In the genomic region with DNA sequence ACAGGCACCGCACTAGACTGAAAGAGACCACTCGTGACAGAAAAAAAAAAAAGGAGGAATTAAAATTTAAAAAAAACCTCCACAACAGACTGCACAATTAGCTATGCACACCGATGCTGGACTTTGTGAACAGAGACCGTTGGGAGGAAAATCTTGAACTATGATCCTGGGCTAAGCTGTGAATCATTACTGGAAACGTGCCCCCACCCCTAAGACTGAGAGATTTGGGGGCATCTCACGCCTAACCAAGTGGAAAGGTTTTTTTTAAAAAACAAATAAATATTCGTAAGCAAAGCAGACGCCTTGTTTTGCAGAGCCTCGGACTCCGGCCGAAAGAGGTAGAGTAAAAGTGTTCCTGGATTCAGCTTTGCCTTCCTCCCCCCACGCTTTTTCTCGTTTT, we compare ENCODE assay signal across 8 mouse cellular contexts. TPM values are rescaled to one million over a fixed set of nuclear protein-coding genes. Genes with fewer than 3 reads are reported as not detected.
DNase-seq lines count a peak whose midpoint lies in the region; ATAC-seq and TF ChIP-seq lines count a peak whose summit lies in the region.

No protein-coding gene starts in this region.

- TF ChIP-seq CTCF in cerebellum, adult 2 months (IDR thresholded peaks at IDR 0.05; ENCODE audit: borderline replicate concordance, insufficient read depth, low read depth, low read length): no peak

- H3K27ac ChIP-seq in cerebellum, adult 2 months (ENCODE audit: insufficient read depth, low read length): no peak overlapping the region
- H3K27ac ChIP-seq in neural tube, embryonic 11.5 days (ENCODE audit: low read depth, low read length): no peak overlapping the region
- H3K27ac ChIP-seq in limb, embryonic 14.5 days (replicated peaks; ENCODE audit: low read depth, low read length): no peak overlapping the region
- no peak overlapping the region for H3K27ac ChIP-seq in stomach, embryonic 15.5 days

- H3K4me3 ChIP-seq in cerebellum, adult 2 months (replicated peaks; ENCODE audit: insufficient read depth, low read depth, low read length): peak overlapping the region; percentile 95
- peak overlapping the region; percentile 57 for H3K4me3 ChIP-seq in neural tube, embryonic 11.5 days (ENCODE audit: low read depth, low read length)
- peak overlapping the region; percentile 56 for H3K4me3 ChIP-seq in limb, embryonic 14.5 days (replicated peaks; ENCODE audit: low read length)
- peak overlapping the region; percentile 55 for H3K4me3 ChIP-seq in stomach, embryonic 15.5 days (replicated peaks)

- no peak; the same call in 1 of the 2 replicates for ATAC-seq in neural tube, embryonic 11.5 days (ENCODE audit: insufficient read depth, low FRiP score, low TSS enrichment)
- ATAC-seq in limb, embryonic 14.5 days (ENCODE audit: low FRiP score, low read depth): no peak
- no peak for ATAC-seq in stomach, embryonic 15.5 days (ENCODE audit: insufficient read depth, low FRiP score, low read depth)

- H3K27me3 ChIP-seq in cerebellum, adult 2 months (ENCODE audit: control insufficient read depth, insufficient read depth, low read length): peaks cover 6% of the 10 kb centered on the region; the same call in 1 of the 2 replicates
- peaks cover 29% of the 10 kb centered on the region for H3K27me3 ChIP-seq in neural tube, embryonic 11.5 days (ENCODE audit: control insufficient read depth, insufficient read depth, low read length)
- peaks cover 33% of the 10 kb centered on the region for H3K27me3 ChIP-seq in limb, embryonic 14.5 days (ENCODE audit: control insufficient read depth, insufficient read depth, low read length)
- H3K27me3 ChIP-seq in stomach, embryonic 15.5 days (replicated peaks): peaks cover 31% of the 10 kb centered on the region

- peak overlapping the region; percentile 33 for H3K9ac ChIP-seq in neural tube, embryonic 11.5 days (ENCODE audit: low read length)
- peak overlapping the region; percentile 41 for H3K9ac ChIP-seq in limb, embryonic 14.5 days (ENCODE audit: low read depth, low read length, severe bottlenecking)
- H3K9ac ChIP-seq in stomach, embryonic 15.5 days: no peak overlapping the region

- H3K4me2 ChIP-seq in neural tube, embryonic 11.5 days (ENCODE audit: low read depth): peak overlapping the region; percentile 93
- peak overlapping the region; percentile 92 for H3K4me2 ChIP-seq in limb, embryonic 14.5 days (replicated peaks; ENCODE audit: low read depth, low read length, severe bottlenecking)
- peak overlapping the region; percentile 91 for H3K4me2 ChIP-seq in stomach, embryonic 15.5 days

- H3K36me3 ChIP-seq in neural tube, embryonic 11.5 days (ENCODE audit: control insufficient read depth, insufficient read depth, low read length): no peaks in the 10 kb centered on the region
- no peaks in the 10 kb centered on the region for H3K36me3 ChIP-seq in limb, embryonic 14.5 days (ENCODE audit: control insufficient read depth, insufficient read depth, low read length)
- no peaks in the 10 kb centered on the region for H3K36me3 ChIP-seq in stomach, embryonic 15.5 days

- peak in 1 of 2 experiments; percentile 3 for DNase-seq in cerebellum, adult 2 months
- DNase-seq in cerebellum, adult 11 months: no peak
- DNase-seq in neural tube, embryonic 11.5 days (ENCODE audit: low spot score): peak; percentile 11
- no peak for DNase-seq in neural tube, embryonic 10.5 days (ENCODE audit: extremely low spot score, low spot score)
- DNase-seq in limb, embryonic 14.5 days (ENCODE audit: low spot score): no peak
- DNase-seq in thymus, adult 18-20 months: no peak
- DNase-seq in frontal cortex, postnatal 14 days (ENCODE audit: low spot score in 2 of 2): no peak

- H3K4me1 ChIP-seq in cerebellum, adult 2 months (ENCODE audit: control insufficient read depth, insufficient read depth, low read length): peaks cover 7% of the 10 kb centered on the region; the same call in 1 of the 2 replicates
- H3K4me1 ChIP-seq in neural tube, embryonic 11.5 days (ENCODE audit: control insufficient read depth, insufficient read depth, low read length): peaks cover 3% of the 10 kb centered on the region; the same call in 1 of the 2 replicates
- H3K4me1 ChIP-seq in limb, embryonic 14.5 days (ENCODE audit: control insufficient read depth, insufficient read depth, low read length): peaks cover 12% of the 10 kb centered on the region
- peaks cover 17% of the 10 kb centered on the region for H3K4me1 ChIP-seq in stomach, embryonic 15.5 days

- WGBS in cerebellum, adult 2 months: under 1% methylated on average over 13 of the region's 13 CpGs
- WGBS in neural tube, embryonic 11.5 days: 2% methylated on average over 13 of the region's 13 CpGs
- WGBS in limb, embryonic 14.5 days: 3% methylated on average over 13 of the region's 13 CpGs
- WGBS in stomach, embryonic 15.5 days: 1% methylated on average over 13 of the region's 13 CpGs

- no peak for TF ChIP-seq POLR2A in cerebellum, adult 2 months (IDR thresholded peaks at IDR 0.05; ENCODE audit: borderline replicate concordance, insufficient read depth, low read length)
- no peak for TF ChIP-seq POLR2A in limb, embryonic 14.5 days (IDR thresholded peaks at IDR 0.05; ENCODE audit: borderline replicate concordance, extremely low read depth, insufficient read depth, insufficient read length)

- H3K9me3 ChIP-seq in neural tube, embryonic 11.5 days (ENCODE audit: control insufficient read depth, low read length): no peaks in the 10 kb centered on the region
- no peaks in the 10 kb centered on the region for H3K9me3 ChIP-seq in limb, embryonic 14.5 days (ENCODE audit: control insufficient read depth, low read length)
- H3K9me3 ChIP-seq in stomach, embryonic 15.5 days: no peaks in the 10 kb centered on the region

RNA-seq across cellular contexts. Expression of a gene that starts 0.4 kb away (rescaled TPM):
- polyA plus RNA-seq in cerebellum, adult 2 months (2012; rRNA removed): 8.3 and 9.3 TPM in 2 replicates
- polyA plus RNA-seq in neural tube, embryonic 11.5 days (2014; fragmentation: Nextera tagmentation; extraction: Ambion mirVana): 8.6 and 8.7 TPM in 2 replicates
- polyA plus RNA-seq in limb, embryonic 14.5 days (2012; rRNA removed): 3.8 and 4.5 TPM in 2 replicates
- polyA plus RNA-seq in limb, embryonic 14.5 days (2014; fragmentation: Nextera tagmentation; extraction: Ambion mirVana): 6.3 and 7.3 TPM in 2 replicates
- polyA plus RNA-seq in stomach, embryonic 15.5 days (2015; fragmentation: Nextera tagmentation; extraction: Ambion mirVana): 6.2 and 6.6 TPM in 2 replicates
